17 mouse cellular contexts compared by ENCODE assay signal in the genomic region with DNA sequence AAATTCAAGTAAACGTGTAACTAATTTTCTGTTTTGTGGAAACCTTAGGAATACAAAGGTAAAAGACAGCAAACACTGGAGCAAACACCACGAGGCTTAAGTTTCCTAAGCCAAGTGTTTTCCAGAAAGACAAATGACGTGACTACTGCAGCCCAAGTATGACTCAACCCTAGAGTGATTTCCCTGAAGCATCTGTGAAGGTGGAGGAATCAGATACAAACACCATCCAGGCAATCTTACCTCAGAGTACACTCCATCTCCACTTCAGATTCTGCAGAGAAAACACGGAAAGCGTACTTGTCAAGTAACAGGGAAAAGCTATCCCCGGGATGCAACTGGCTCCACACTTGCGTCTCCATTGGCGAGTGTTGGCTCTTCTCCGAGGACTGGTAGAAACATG.
"Had no signal": no experiment of that assay in that cellular context is flagged by ENCODE, and none has a peak within 500 bp of the region (broad histone marks: within the 10 kb centered on the region; RNA-seq: fewer than 3 reads in every experiment).

No protein-coding gene starts in this region.

- H3K4me1 ChIP-seq: neural tube, embryonic 12.5 days; neural tube, embryonic 13.5 days; stomach, embryonic 15.5 days had no signal

- H3K27me3 ChIP-seq: neural tube, embryonic 12.5 days; neural tube, embryonic 13.5 days; neural tube, embryonic 15.5 days; stomach, embryonic 15.5 days had no signal

- H3K36me3 ChIP-seq: neural tube, embryonic 15.5 days; stomach, embryonic 15.5 days had no signal

- H3K9ac ChIP-seq: neural tube, embryonic 12.5 days; neural tube, embryonic 13.5 days; neural tube, embryonic 15.5 days; stomach, embryonic 15.5 days had no signal

- H3K27ac ChIP-seq: neural tube, embryonic 12.5 days; neural tube, embryonic 13.5 days; neural tube, embryonic 15.5 days; stomach, embryonic 15.5 days; stomach, postnatal 0 days had no signal

- DNase-seq: retina, postnatal 1 day; right cerebral cortex, adult 18-20 months; right cerebral cortex, postnatal 14 days; right cerebral cortex, postnatal 25 days; right cerebral cortex, postnatal 4 days; spleen, adult 18-20 months; thymus, adult 18-20 months; thymus, adult 2 months; thymus, postnatal 14 days; thymus, postnatal 25 days; thymus, postnatal 36 days; thymus, postnatal 4 days had no signal

- H3K4me2 ChIP-seq: neural tube, embryonic 12.5 days; neural tube, embryonic 13.5 days; neural tube, embryonic 15.5 days; stomach, embryonic 15.5 days had no signal

- H3K4me3 ChIP-seq: neural tube, embryonic 12.5 days; neural tube, embryonic 13.5 days; neural tube, embryonic 15.5 days; stomach, embryonic 15.5 days had no signal

- H3K9me3 ChIP-seq: neural tube, embryonic 12.5 days; neural tube, embryonic 13.5 days; neural tube, embryonic 15.5 days; stomach, embryonic 15.5 days had no signal
